ENCODE assay signal across 13 mouse cellular contexts in the genomic region with DNA sequence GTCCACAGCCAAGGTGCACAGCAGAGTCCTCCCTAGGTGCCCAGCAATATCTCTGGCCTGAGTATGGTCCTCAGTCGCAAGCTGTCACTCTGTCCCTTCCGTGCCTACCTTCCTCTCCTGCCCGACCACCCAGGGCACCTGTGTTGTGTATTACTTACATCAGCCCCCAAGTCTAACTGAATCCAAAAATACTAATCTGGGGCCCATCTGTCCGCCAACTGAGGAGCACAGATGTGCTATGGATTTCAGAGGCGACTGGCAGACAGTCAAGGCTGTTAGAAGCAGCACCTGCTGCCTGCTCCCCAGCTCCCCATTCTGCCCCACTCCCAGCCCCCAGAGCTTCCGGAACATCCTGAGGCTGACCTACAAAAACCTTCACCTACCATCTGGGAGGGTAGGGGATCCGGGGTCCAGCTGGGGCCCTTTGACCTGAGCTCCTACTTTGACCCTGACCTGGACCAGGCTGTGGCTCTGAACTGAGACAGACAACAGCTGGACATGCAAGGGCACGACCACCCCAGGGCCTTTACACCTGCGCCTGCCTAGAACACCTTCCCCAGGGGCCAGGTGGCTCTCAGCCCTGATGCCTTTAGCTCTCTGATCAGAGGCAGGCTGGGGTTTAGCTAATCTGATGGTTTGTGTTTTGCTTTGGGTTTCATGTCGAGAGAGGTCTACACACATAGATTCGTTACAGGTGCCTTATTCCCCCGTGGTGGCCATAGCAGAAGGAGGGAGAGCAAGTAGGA. TPM values are rescaled to one million over a fixed set of nuclear protein-coding genes. Genes with fewer than 3 reads are reported as not detected.
DNase-seq lines count a peak whose midpoint lies in the region; ATAC-seq and TF ChIP-seq lines count a peak whose summit lies in the region.
"Had no signal": no experiment of that assay in that cellular context is flagged by ENCODE, and none has a peak within 500 bp of the region (broad histone marks: within the 10 kb centered on the region; RNA-seq: fewer than 3 reads in every experiment).

No protein-coding gene starts in this region.

- no peak for TF ChIP-seq CTCF in liver, embryonic 14.5 days (IDR thresholded peaks at IDR 0.05; ENCODE audit: low read depth)

- no peak for ATAC-seq in megakaryocyte, adult 5-6 weeks (ENCODE audit: poor library complexity, severe bottlenecking)
- no peak for ATAC-seq in liver, embryonic 14.5 days (ENCODE audit: insufficient read depth)

- no peak for TF ChIP-seq EP300 in liver, embryonic 14.5 days (IDR thresholded peaks at IDR 0.05; ENCODE audit: low read depth)

- WGBS in heart, embryonic 10.5 days: 76% methylated on average over 12 of the region's 12 CpGs
- WGBS in liver, embryonic 14.5 days (ENCODE audit: insufficient replicate concordance): 26% methylated on average over 12 of the region's 12 CpGs

- H3K4me2 ChIP-seq in liver, embryonic 14.5 days (ENCODE audit: low read depth): peak overlapping the region; percentile 33
- H3K4me2 ChIP-seq: limb, embryonic 12.5 days had no signal

- no peak for DNase-seq in heart, embryonic 10.5 days (ENCODE audit: low spot score)
- no peak for DNase-seq in heart, postnatal 4 days
- DNase-seq in liver, embryonic 14.5 days (ENCODE audit: low read depth in 3 of 3, low spot score in 3 of 3): no peak
- peak; percentile 82 to 88 for DNase-seq in thymus, postnatal 36 days
- DNase-seq in testis, postnatal 14 days (ENCODE audit: low spot score): no peak
- DNase-seq in layer of hippocampus, adult 8-10 months (ENCODE audit: low spot score in 2 of 2): no peak
- DNase-seq: B cell, adult 2 months; cerebellum, adult 2 months had no signal

- H3K4me1 ChIP-seq in heart, embryonic 10.5 days: peaks cover 49% of the 10 kb centered on the region
- H3K4me1 ChIP-seq in megakaryocyte, embryonic 14.5 days: peaks cover 99% of the 10 kb centered on the region
- H3K4me1 ChIP-seq in liver, embryonic 14.5 days (replicated peaks; ENCODE audit: control insufficient read depth in 2 of 2, insufficient read depth in 2 of 2, low read length in 1 of 2): peaks cover 19 to 26% of the 10 kb centered on the region in 2 experiments

- H3K27me3 ChIP-seq in heart, embryonic 10.5 days (ENCODE audit: insufficient read depth, poor library complexity, severe bottlenecking): peaks cover 73% of the 10 kb centered on the region
- H3K27me3 ChIP-seq in megakaryocyte, embryonic 14.5 days (replicated peaks): peaks cover 42% of the 10 kb centered on the region
- peaks cover 6% of the 10 kb centered on the region; the same call in 1 of the 2 replicates for H3K27me3 ChIP-seq in liver, embryonic 14.5 days (ENCODE audit: control insufficient read depth, insufficient read depth, low read length)

- no peaks in the 10 kb centered on the region for H3K9me3 ChIP-seq in heart, embryonic 10.5 days
- no peaks in the 10 kb centered on the region for H3K9me3 ChIP-seq in megakaryocyte, embryonic 14.5 days
- H3K9me3 ChIP-seq in liver, embryonic 14.5 days (ENCODE audit: control insufficient read depth, low read length): no peaks in the 10 kb centered on the region
- H3K9me3 ChIP-seq: limb, embryonic 12.5 days had no signal

- H3K27ac ChIP-seq in heart, embryonic 10.5 days: peak overlapping the region; percentile 17
- no peak overlapping the region; the same call in 1 of the 2 replicates for H3K27ac ChIP-seq in liver, embryonic 14.5 days
- H3K27ac ChIP-seq: layer of hippocampus, adult 2 months; limb, embryonic 12.5 days; macrophage had no signal

- H3K36me3 ChIP-seq in heart, embryonic 10.5 days: no peaks in the 10 kb centered on the region
- H3K36me3 ChIP-seq in megakaryocyte, embryonic 14.5 days (replicated peaks; ENCODE audit: low read length): no peaks in the 10 kb centered on the region
- no peaks in the 10 kb centered on the region for H3K36me3 ChIP-seq in liver, embryonic 14.5 days (replicated peaks; ENCODE audit: control insufficient read depth, insufficient read depth, low read depth)
- H3K36me3 ChIP-seq: limb, embryonic 12.5 days had no signal

- no peak overlapping the region for H3K4me3 ChIP-seq in heart, embryonic 10.5 days
- peak overlapping the region; percentile 85 for H3K4me3 ChIP-seq in megakaryocyte, embryonic 14.5 days (replicated peaks)
- no peak overlapping the region for H3K4me3 ChIP-seq in liver, embryonic 14.5 days (ENCODE audit: insufficient read depth in 1 of 2, low read depth in 2 of 2, low read length in 2 of 2)
- H3K4me3 ChIP-seq: layer of hippocampus, adult 2 months; limb, embryonic 12.5 days had no signal

- H3K9ac ChIP-seq in liver, embryonic 14.5 days (replicated peaks): 0 out of 2 replicates have a peak overlapping the region, but pooled peaks have one; percentile 14
- H3K9ac ChIP-seq: limb, embryonic 12.5 days had no signal

RNA-seq across cellular contexts. Expression of a gene that starts 13.7 kb away (rescaled TPM):
- 3.8 and 5.5 TPM in 2 replicates for polyA plus RNA-seq in heart, embryonic 10.5 days (2016; fragmentation: Nextera tagmentation; extraction: Ambion mirVana)
- 10 to 100 TPM; 17.3 to 19.3 TPM for total RNA-seq in heart, postnatal 4 days (2021)
- 54.9 and 189 TPM in 2 replicates for polyA plus RNA-seq in megakaryocyte, embryonic 14.5 days (2012; ENCODE audit: insufficient read depth, low replicate concordance)
- total RNA-seq in megakaryocyte, adult 5-6 weeks (2015): 29.5 and 30.0 TPM in 2 replicates
- 25.1 and 26.5 TPM in 2 replicates for total RNA-seq in megakaryocyte, adult 5-6 weeks (2017)
- polyA plus RNA-seq in liver, embryonic 14.5 days (2012; rRNA removed): 1.8 and 1.9 TPM in 2 replicates
- 3.3 and 5.0 TPM in 2 replicates for polyA plus RNA-seq in liver, embryonic 14.5 days (2014; fragmentation: Nextera tagmentation; extraction: Ambion mirVana)
- 10 to 100 TPM; 30.0 to 39.0 (median 37.0) TPM for total RNA-seq in layer of hippocampus, adult 8-10 months (2022)

Comparison
In these comparisons a context has a peak if more than half of its experiments do, and no peak if none do; other contexts are left out.
1. DNase-seq: peak in thymus, postnatal 36 days (2 of 2); none in heart, embryonic 10.5 days (single experiment), heart, postnatal 4 days (single experiment), liver, embryonic 14.5 days (0 of 3), testis, postnatal 14 days (single experiment) and layer of hippocampus, adult 8-10 months (0 of 2).